29 mouse cellular contexts compared by ENCODE assay signal in the genomic region with DNA sequence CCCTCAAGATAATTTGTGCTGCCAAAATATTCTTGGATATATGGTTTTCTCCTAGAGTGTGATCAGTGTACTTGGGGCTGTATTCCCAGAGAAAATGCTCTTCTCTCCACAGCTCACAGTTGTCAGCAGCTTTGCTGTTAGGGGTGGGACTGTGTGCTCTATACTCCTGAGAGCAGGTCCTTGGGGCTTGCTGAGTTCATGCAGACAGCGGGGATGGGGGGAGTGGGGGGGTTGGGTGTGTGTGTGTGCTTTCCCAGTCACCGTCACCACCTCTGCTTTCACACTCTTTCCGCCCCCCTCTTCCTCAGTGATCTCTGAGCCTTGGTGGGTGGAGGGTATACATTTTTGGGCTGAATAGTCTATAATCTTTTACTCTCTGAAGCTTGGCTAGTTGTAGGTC. TPM values are rescaled to one million over a fixed set of nuclear protein-coding genes. Genes with fewer than 3 reads are reported as not detected.
DNase-seq lines count a peak whose midpoint lies in the region; ATAC-seq and TF ChIP-seq lines count a peak whose summit lies in the region.
"Had no signal": no experiment of that assay in that cellular context is flagged by ENCODE, and none has a peak within 500 bp of the region (broad histone marks: within the 10 kb centered on the region; RNA-seq: fewer than 3 reads in every experiment).

No protein-coding gene starts in this region.

- no peak overlapping the region for H3K4me2 ChIP-seq in forebrain, embryonic 12.5 days
- no peak overlapping the region for H3K4me2 ChIP-seq in heart, embryonic 13.5 days
- no peak overlapping the region for H3K4me2 ChIP-seq in hindbrain, postnatal 0 days (ENCODE audit: low read depth, low read length)
- H3K4me2 ChIP-seq: forebrain, embryonic 13.5 days; midbrain, embryonic 13.5 days; neural tube, embryonic 12.5 days had no signal

- TF ChIP-seq CTCF in hindbrain, postnatal 0 days (IDR thresholded peaks at IDR 0.05; ENCODE audit: low read depth): no peak

- no peak overlapping the region for H3K27ac ChIP-seq in forebrain, embryonic 12.5 days
- H3K27ac ChIP-seq in forebrain, embryonic 10.5 days: no peak overlapping the region
- peak overlapping the region; percentile 24; the same call in 1 of the 2 replicates for H3K27ac ChIP-seq in heart, embryonic 13.5 days (replicated peaks)
- no peak overlapping the region for H3K27ac ChIP-seq in hindbrain, postnatal 0 days
- H3K27ac ChIP-seq: forebrain, embryonic 13.5 days; heart, adult 2 months; liver, embryonic 14.5 days; macrophage; midbrain, embryonic 13.5 days; neural tube, embryonic 12.5 days had no signal

- H3K9ac ChIP-seq in forebrain, embryonic 12.5 days: 0 out of 2 replicates have a peak overlapping the region, but pooled peaks have one; percentile 12
- H3K9ac ChIP-seq in heart, embryonic 13.5 days: 0 out of 2 replicates have a peak overlapping the region, but pooled peaks have one; percentile 14
- H3K9ac ChIP-seq in hindbrain, postnatal 0 days (replicated peaks; ENCODE audit: low read length): no peak overlapping the region
- H3K9ac ChIP-seq: forebrain, embryonic 13.5 days; liver, embryonic 14.5 days; midbrain, embryonic 13.5 days; neural tube, embryonic 12.5 days had no signal

- H3K27me3 ChIP-seq in forebrain, embryonic 12.5 days: no peaks in the 10 kb centered on the region
- H3K27me3 ChIP-seq in forebrain, embryonic 10.5 days (ENCODE audit: poor library complexity, severe bottlenecking): no peaks in the 10 kb centered on the region
- H3K27me3 ChIP-seq in heart, embryonic 13.5 days (replicated peaks): no peaks in the 10 kb centered on the region
- no peaks in the 10 kb centered on the region for H3K27me3 ChIP-seq in hindbrain, postnatal 0 days (ENCODE audit: insufficient read depth, low read length)
- H3K27me3 ChIP-seq: forebrain, embryonic 13.5 days; midbrain, embryonic 13.5 days; neural tube, embryonic 12.5 days had no signal

- H3K4me3 ChIP-seq in forebrain, embryonic 12.5 days (replicated peaks): no peak overlapping the region
- no peak overlapping the region for H3K4me3 ChIP-seq in forebrain, embryonic 10.5 days
- no peak overlapping the region for H3K4me3 ChIP-seq in heart, embryonic 13.5 days
- no peak overlapping the region for H3K4me3 ChIP-seq in hindbrain, postnatal 0 days (ENCODE audit: low read length)
- H3K4me3 ChIP-seq: erythroblast, embryonic 14.5 days; forebrain, embryonic 13.5 days; heart, adult 2 months; midbrain, embryonic 13.5 days; neural tube, embryonic 12.5 days had no signal

- no peak for DNase-seq in forebrain, embryonic 10.5 days (ENCODE audit: extremely low spot score, low spot score)
- DNase-seq in heart, postnatal 4 days: no peak
- no peak for DNase-seq in urinary bladder, postnatal 10 days (ENCODE audit: low spot score)
- DNase-seq in hindbrain, postnatal 0 days (ENCODE audit: low spot score): no peak
- DNase-seq: adrenal gland, adult 2 months; adrenal gland, postnatal 36 days; cerebellum, adult 2 months; cerebellum, postnatal 14 days; heart, adult 2 months; heart, postnatal 10 days; kidney, postnatal 10 days; liver; lung, adult 2 months; lung, postnatal 10 days had no signal

- no peaks in the 10 kb centered on the region for H3K36me3 ChIP-seq in forebrain, embryonic 12.5 days (replicated peaks)
- 0 out of 2 replicates have a peak, but pooled peaks cover 3% of the 10 kb centered on the region for H3K36me3 ChIP-seq in forebrain, embryonic 10.5 days (replicated peaks)
- H3K36me3 ChIP-seq in heart, embryonic 13.5 days: no peaks in the 10 kb centered on the region
- no peaks in the 10 kb centered on the region for H3K36me3 ChIP-seq in hindbrain, postnatal 0 days (ENCODE audit: insufficient read depth, low read length)
- H3K36me3 ChIP-seq: midbrain, embryonic 13.5 days; neural tube, embryonic 12.5 days had no signal

- H3K9me3 ChIP-seq in forebrain, embryonic 12.5 days: no peaks in the 10 kb centered on the region
- H3K9me3 ChIP-seq in forebrain, embryonic 10.5 days: no peaks in the 10 kb centered on the region
- H3K9me3 ChIP-seq in heart, embryonic 13.5 days: no peaks in the 10 kb centered on the region
- H3K9me3 ChIP-seq in hindbrain, postnatal 0 days (ENCODE audit: low read length): no peaks in the 10 kb centered on the region
- H3K9me3 ChIP-seq: forebrain, embryonic 13.5 days; midbrain, embryonic 13.5 days; neural tube, embryonic 12.5 days had no signal

- WGBS in forebrain, embryonic 12.5 days: 87% methylated on average over 3 of the region's 3 CpGs
- 86% methylated on average over 3 of the region's 3 CpGs for WGBS in forebrain, embryonic 10.5 days
- WGBS in heart, embryonic 13.5 days: 36% methylated on average over 3 of the region's 3 CpGs
- WGBS in hindbrain, postnatal 0 days: 88% methylated on average over 3 of the region's 3 CpGs

- H3K4me1 ChIP-seq in forebrain, embryonic 12.5 days: no peaks in the 10 kb centered on the region
- H3K4me1 ChIP-seq in forebrain, embryonic 10.5 days: peaks cover 6% of the 10 kb centered on the region; the same call in 1 of the 2 replicates
- peaks cover 48% of the 10 kb centered on the region for H3K4me1 ChIP-seq in heart, embryonic 13.5 days
- no peaks in the 10 kb centered on the region for H3K4me1 ChIP-seq in hindbrain, postnatal 0 days (ENCODE audit: insufficient read depth, low read length)
- H3K4me1 ChIP-seq: midbrain, embryonic 13.5 days; neural tube, embryonic 12.5 days had no signal

- no peak for ATAC-seq in forebrain, embryonic 12.5 days (ENCODE audit: low FRiP score)
- no peak for ATAC-seq in heart, embryonic 13.5 days (ENCODE audit: extremely low read depth, insufficient number of reproducible peaks, low FRiP score, low TSS enrichment)
- peak; percentile 32 for ATAC-seq in CD4-positive, CD25-positive, alpha-beta regulatory T cell, adult 4 months
- peak; percentile 32 for ATAC-seq in inflammation-experienced regulatory T-cells, adult 6 months
- ATAC-seq in hindbrain, postnatal 0 days: no peak
- ATAC-seq: forebrain, embryonic 13.5 days; hindbrain, embryonic 16.5 days; intestine, postnatal 0 days; midbrain, embryonic 13.5 days had no signal

RNA-seq across cellular contexts. Expression of gene Gpr18, which starts 16.5 kb away (rescaled TPM):
- polyA plus RNA-seq in forebrain, embryonic 12.5 days (2016; fragmentation: Nextera tagmentation; extraction: Ambion mirVana): 0.20 and 0.35 TPM in 2 replicates
- 0.23 and 0.55 TPM in 2 replicates for polyA plus RNA-seq in forebrain, embryonic 10.5 days (2016; fragmentation: Nextera tagmentation; extraction: Ambion mirVana)
- polyA plus RNA-seq in heart, embryonic 13.5 days (2015; fragmentation: Nextera tagmentation; extraction: Ambion mirVana): 0.13 TPM in 1 of 2 replicates, not detected in the other
- not detected for total RNA-seq in heart, postnatal 4 days (2021)
- polyA plus RNA-seq in CD4-positive, CD25-positive, alpha-beta regulatory T cell, adult 4 months (2017; shearing (Covaris generic)): 10 to 100 TPM; 92.7 to 95.9 TPM
- 10 to 100 TPM; 51.6 to 79.6 (median 77.9) TPM for polyA plus RNA-seq in inflammation-experienced regulatory T-cells, adult 6 months (2017; shearing (Covaris generic))
- total RNA-seq in hindbrain, postnatal 0 days (2014; rRNA removed): not detected in 2 replicates
- not detected in 2 replicates for polyA plus RNA-seq in hindbrain, postnatal 0 days (2015; fragmentation: Nextera tagmentation; extraction: Ambion mirVana)
- total RNA-seq: gastrocnemius, adult 8-10 months; gastrocnemius, postnatal 4 days; left cerebral cortex, postnatal 10 days had no signal
- polyA plus RNA-seq: cerebellum, adult 2 months; erythroblast, embryonic 14.5 days had no signal

RNA-seq across cellular contexts. Expression of gene Ubac2, which starts 20.7 kb away (rescaled TPM):
- polyA plus RNA-seq in forebrain, embryonic 12.5 days (2016; fragmentation: Nextera tagmentation; extraction: Ambion mirVana): 67.0 and 67.4 TPM in 2 replicates
- polyA plus RNA-seq in forebrain, embryonic 10.5 days (2016; fragmentation: Nextera tagmentation; extraction: Ambion mirVana): 80.7 and 83.1 TPM in 2 replicates
- polyA plus RNA-seq in heart, embryonic 13.5 days (2015; fragmentation: Nextera tagmentation; extraction: Ambion mirVana): 52.4 and 55.8 TPM in 2 replicates
- 10 to 100 TPM; 25.2 to 27.3 TPM for total RNA-seq in heart, postnatal 4 days (2021)
- polyA plus RNA-seq in CD4-positive, CD25-positive, alpha-beta regulatory T cell, adult 4 months (2017; shearing (Covaris generic)): 10 to 100 TPM; 83.5 to 93.7 TPM
- 10 to 100 TPM; 47.9 to 88.3 (median 78.9) TPM for polyA plus RNA-seq in inflammation-experienced regulatory T-cells, adult 6 months (2017; shearing (Covaris generic))
- total RNA-seq in hindbrain, postnatal 0 days (2014; rRNA removed): 42.9 and 45.6 TPM in 2 replicates
- 55.4 and 55.8 TPM in 2 replicates for polyA plus RNA-seq in hindbrain, postnatal 0 days (2015; fragmentation: Nextera tagmentation; extraction: Ambion mirVana)

Comparison
In these comparisons a context has a peak if more than half of its experiments do, and no peak if none do; other contexts are left out.
1. ATAC-seq: peak in CD4-positive, CD25-positive, alpha-beta regulatory T cell, adult 4 months (single experiment) and inflammation-experienced regulatory T-cells, adult 6 months (single experiment); none in forebrain, embryonic 12.5 days (single experiment), heart, embryonic 13.5 days (single experiment) and hindbrain, postnatal 0 days (single experiment).
2. RNA of gene Gpr18, which starts 16.5 kb away (polyA plus RNA-seq): 92.7 to 95.9 TPM in CD4-positive, CD25-positive, alpha-beta regulatory T cell, adult 4 months and 51.6 to 79.6 TPM in inflammation-experienced regulatory T-cells, adult 6 months; 0.23 to 0.55 TPM in forebrain, embryonic 10.5 days, 0.20 to 0.35 TPM in forebrain, embryonic 12.5 days, not detected in hindbrain, postnatal 0 days and 0.13 TPM in heart, embryonic 13.5 days; every median in the first group is over 10 times any median in the second.